Mouse (Mus musculus): ENCODE measurements around the gene Aldh3b3. TPM values are rescaled to one million over a fixed set of nuclear protein-coding genes. Genes with fewer than 3 reads are reported as not detected.

The Aldh3b3 gene
- total and polyA plus RNA-seq, 3 experiments, result not detected

DNA sequence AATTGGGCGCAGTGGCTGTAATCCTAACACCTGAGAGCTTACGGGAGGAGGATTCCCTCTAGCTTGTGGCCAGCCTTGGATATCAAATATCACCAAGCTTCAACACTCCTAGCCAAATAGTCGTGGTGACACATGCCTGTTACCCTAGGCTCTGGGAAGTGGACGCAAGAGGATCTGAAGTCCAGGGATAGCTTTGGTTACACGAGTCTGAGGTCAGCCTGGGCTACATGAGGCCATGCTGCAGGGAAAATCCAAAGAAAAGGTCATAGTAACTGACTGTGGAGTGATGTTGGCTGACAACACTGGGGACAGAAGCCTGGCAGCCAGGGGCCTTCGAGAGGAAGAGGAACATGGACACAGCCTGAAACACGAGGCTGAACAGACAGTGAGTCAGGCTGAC, 37.7 kb downstream of the Aldh3b3 start:
- no peak overlapping the region for H3K9ac ChIP-seq (ENCODE audit: insufficient read depth, low read depth)
- in situ Hi-C loops (cut with MboI; ENCODE audit: low pct_ligation_motif_present, low pct_unique_long_range_greater_than_20kb, low sequenced_read_pairs), result no loop called here
- H3K9me3 ChIP-seq (replicated peaks; ENCODE audit: low read length), result no peaks in the 10 kb centered on the region
- no peaks in the 10 kb centered on the region for H3K36me3 ChIP-seq (replicated peaks in 1 of 2; ENCODE audit: control insufficient read depth in 1 of 2, insufficient read depth in 1 of 2, low read length in 1 of 2)
- no peak overlapping the region for H3K27ac ChIP-seq (ENCODE audit: insufficient read depth, low read depth)
- dilution Hi-C loops (cut with MboI; ENCODE audit: extremely low pct_ligation_motif_present, extremely low pct_unique_long_range_greater_than_20kb, low sequenced_read_pairs), result no loop called here
- no peaks in the 10 kb centered on the region for H3K79me2 ChIP-seq (replicated peaks; ENCODE audit: control insufficient read depth, extremely low read depth, insufficient read depth, poor library complexity, severe bottlenecking)
- no peak overlapping the region for H3K4me3 ChIP-seq (replicated peaks in 1 of 3; ENCODE audit: low read depth in 2 of 3, low read length in 2 of 3, poor library complexity in 1 of 3)
- H3K4me1 ChIP-seq (ENCODE audit: control insufficient read depth in 1 of 2, insufficient read depth in 2 of 2), result peaks cover 8 to 14% of the 10 kb centered on the region in 2 experiments
- H3K4me2 ChIP-seq (ENCODE audit: insufficient read depth, low read depth, poor library complexity, severe bottlenecking), result no peak overlapping the region
- no peak for DNase-seq (ENCODE audit: extremely low read depth)
- TF ChIP-seq GABPA (IDR thresholded peaks at IDR 0.05; ENCODE audit: insufficient replicate concordance, low read depth, low read length) (no peak), SMC3 (IDR thresholded peaks at IDR 0.05; ENCODE audit: low read depth, low read length) (no peak), MEF2A (IDR thresholded peaks at IDR 0.05; ENCODE audit: borderline replicate concordance, low read depth, low read length) (no peak), ETS1 (conservative IDR thresholded peaks at IDR 0.05; ENCODE audit: low read depth, low read length) (no peak), POLR2AphosphoS2 (IDR thresholded peaks at IDR 0.05; ENCODE audit: low read depth, low read length) (no peak), SIN3A (IDR thresholded peaks at IDR 0.05; ENCODE audit: low read length) (no peak), IRF4 (IDR thresholded peaks at IDR 0.05; ENCODE audit: low read depth, low read length) (no peak), ZC3H11A (IDR thresholded peaks at IDR 0.05; ENCODE audit: low read depth, low read length) (no peak), UBTF (IDR thresholded peaks at IDR 0.05; ENCODE audit: low read depth, low read length) (no peak), ZMIZ1 (IDR thresholded peaks at IDR 0.05; ENCODE audit: low read depth, low read length) (no peak), BHLHE40 (IDR thresholded peaks at IDR 0.05; ENCODE audit: low read depth, low read length) (no peak), KAT2A (IDR thresholded peaks at IDR 0.05; ENCODE audit: insufficient replicate concordance, low read length) (no peak), E2F4 (IDR thresholded peaks at IDR 0.05; ENCODE audit: insufficient replicate concordance, low read depth, low read length) (no peak), JUND (conservative IDR thresholded peaks at IDR 0.05; ENCODE audit: low read depth, low read length) (no peak), USF2 (conservative IDR thresholded peaks at IDR 0.05; ENCODE audit: low read depth, low read length) (no peak), MAZ (IDR thresholded peaks at IDR 0.05; ENCODE audit: low read depth, low read length) (no peak), HCFC1 (IDR thresholded peaks at IDR 0.05; ENCODE audit: low read depth, low read length) (no peak), RCOR1 (conservative IDR thresholded peaks at IDR 0.05; ENCODE audit: low read depth, low read length) (no peak)
- H3K27me3 ChIP-seq (replicated peaks), result peaks cover 52% of the 10 kb centered on the region

DNA sequence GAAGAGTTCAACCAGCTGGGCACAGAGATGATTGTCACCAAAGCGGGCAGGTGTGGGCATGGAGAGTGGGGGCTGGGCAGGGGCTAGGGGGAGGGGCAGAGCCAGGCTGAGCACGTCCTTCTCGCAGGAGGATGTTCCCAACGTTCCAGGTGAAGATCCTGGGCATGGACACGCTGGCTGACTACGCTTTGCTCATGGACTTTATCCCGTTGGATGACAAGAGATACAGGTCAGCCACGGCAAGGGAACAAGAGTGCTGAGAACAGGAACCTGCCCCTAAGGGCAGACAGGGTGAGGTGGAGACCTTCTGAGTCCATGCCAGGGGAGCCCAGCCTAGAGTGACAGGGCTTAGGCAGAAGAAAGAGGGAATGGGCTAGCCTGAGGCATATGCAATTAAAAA, 38.3 kb downstream of the Aldh3b3 start:
- H3K79me2 ChIP-seq (replicated peaks; ENCODE audit: control insufficient read depth, extremely low read depth, insufficient read depth, poor library complexity, severe bottlenecking), result no peaks in the 10 kb centered on the region
- peaks cover 0 to 1% of the 10 kb centered on the region in 2 experiments for H3K36me3 ChIP-seq (replicated peaks in 1 of 2; ENCODE audit: control insufficient read depth in 1 of 2, insufficient read depth in 1 of 2, low read length in 1 of 2)
- no peaks in the 10 kb centered on the region for H3K9me3 ChIP-seq (replicated peaks; ENCODE audit: low read length)
- dilution Hi-C loops (cut with MboI; ENCODE audit: extremely low pct_ligation_motif_present, extremely low pct_unique_long_range_greater_than_20kb, low sequenced_read_pairs), result no loop called here
- H3K9ac ChIP-seq (ENCODE audit: insufficient read depth, low read depth), result no peak overlapping the region
- no peak overlapping the region for H3K27ac ChIP-seq (ENCODE audit: insufficient read depth, low read depth)
- no peak overlapping the region for H3K4me2 ChIP-seq (ENCODE audit: insufficient read depth, low read depth, poor library complexity, severe bottlenecking)
- in situ Hi-C loops (cut with MboI; ENCODE audit: low pct_ligation_motif_present, low pct_unique_long_range_greater_than_20kb, low sequenced_read_pairs), result no loop called here
- no peak overlapping the region for H3K4me3 ChIP-seq (replicated peaks in 1 of 3; ENCODE audit: low read depth in 2 of 3, low read length in 2 of 3, poor library complexity in 1 of 3)
- peaks cover 11 to 20% of the 10 kb centered on the region in 2 experiments for H3K4me1 ChIP-seq (ENCODE audit: control insufficient read depth in 1 of 2, insufficient read depth in 2 of 2)
- H3K27me3 ChIP-seq (replicated peaks), result peaks cover 49% of the 10 kb centered on the region
- no peak for TF ChIP-seq CHD2 (IDR thresholded peaks at IDR 0.05; ENCODE audit: low read length)
- TF ChIP-seq JUN (IDR thresholded peaks at IDR 0.05; ENCODE audit: insufficient read depth, low read depth, low read length), result no peak
- no peak for TF ChIP-seq ZNF384 (IDR thresholded peaks at IDR 0.05; ENCODE audit: low read depth, low read length)
- TF ChIP-seq JUND (conservative IDR thresholded peaks at IDR 0.05; ENCODE audit: low read depth, low read length), result no peak
- TF ChIP-seq GABPA (IDR thresholded peaks at IDR 0.05; ENCODE audit: insufficient replicate concordance, low read depth, low read length), result no peak
- TF ChIP-seq IRF4 (IDR thresholded peaks at IDR 0.05; ENCODE audit: low read depth, low read length), result no peak
- no peak for TF ChIP-seq TCF12 (IDR thresholded peaks at IDR 0.05; ENCODE audit: low read depth, low read length)
- no peak for TF ChIP-seq ETS1 (conservative IDR thresholded peaks at IDR 0.05; ENCODE audit: low read depth, low read length)
- no peak for TF ChIP-seq RCOR1 (conservative IDR thresholded peaks at IDR 0.05; ENCODE audit: low read depth, low read length)
- no peak for TF ChIP-seq POLR2AphosphoS2 (IDR thresholded peaks at IDR 0.05; ENCODE audit: low read depth, low read length)
- no peak for TF ChIP-seq USF2 (conservative IDR thresholded peaks at IDR 0.05; ENCODE audit: low read depth, low read length)
- DNase-seq (ENCODE audit: extremely low read depth), result no peak
